Mouse (Mus musculus): ENCODE data around the gene Whrn.

DNA sequence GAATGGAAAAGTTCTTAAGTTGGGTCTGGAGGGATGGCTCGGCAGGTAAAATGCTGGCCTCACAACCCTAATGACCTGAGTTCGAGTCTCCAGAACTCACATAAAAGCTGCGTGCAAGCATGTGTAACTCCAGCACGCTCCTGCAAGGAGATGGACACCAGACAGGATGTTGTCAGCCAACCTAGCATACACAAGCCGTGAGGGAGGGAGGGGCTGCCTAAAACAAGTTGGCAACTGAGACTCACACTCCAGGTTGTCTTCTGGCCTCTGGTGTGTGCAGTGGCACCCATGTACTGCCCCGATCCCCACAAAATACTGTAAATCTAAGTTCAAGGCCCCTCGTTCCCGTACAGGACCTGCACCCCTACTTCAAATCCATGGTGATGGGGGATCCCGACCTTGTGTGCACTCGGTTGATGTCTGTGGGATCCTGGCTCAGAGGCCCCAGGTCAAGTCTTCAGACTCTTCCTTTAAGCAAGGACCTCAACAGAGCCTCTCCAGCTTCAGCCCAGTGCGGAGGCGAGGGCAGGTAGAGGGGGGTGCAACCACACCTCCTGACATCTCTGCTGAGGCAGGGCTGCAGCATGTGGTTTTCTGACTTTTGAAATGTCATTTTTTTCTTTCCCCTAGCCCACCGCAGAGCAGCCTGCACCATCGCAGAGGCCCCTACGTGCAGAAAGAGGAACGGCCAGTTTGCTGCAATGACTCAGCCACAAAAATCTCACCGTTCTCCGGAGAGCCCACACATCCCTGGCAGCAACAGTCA lies 95.1 kb downstream of the Whrn start:
- no peak for TF ChIP-seq CTCF (IDR thresholded peaks at IDR 0.05; ENCODE audit: control insufficient read depth, insufficient read depth, insufficient read length)
- TF ChIP-seq MAX (IDR thresholded peaks at IDR 0.05), result no peak
- TF ChIP-seq MYOD1 (IDR thresholded peaks at IDR 0.05; ENCODE audit: control insufficient read depth, insufficient read length, low read depth), result no peak
